Mouse (Mus musculus) kidney, adult 2 months (tissue): ENCODE measurements around the gene Hoxd1. TPM values are rescaled to one million over a fixed set of nuclear protein-coding genes. Genes with fewer than 3 reads are reported as not detected.
A peak's percentile ranks its signal among the peaks of the same experiment; 100 is the strongest.

Experiments used
- DNase-seq: peaks from one replicate; pipeline ENCODE4 v3.0.0; 2021
- H3K27ac ChIP-seq: fragments of 200-500 bp; 2 replicates; pipeline ENCODE4 v1.5.1; 2012; ENCODE audit warnings: low read depth, low read length, control low read depth, inconsistent platforms; ENCODE audit not compliant: insufficient read depth
- H3K27me3 ChIP-seq: fragments of 200-500 bp; replicated peaks from 2 replicates; pipeline ENCODE4 v1.6.1; 2012; ENCODE audit warnings: mild to moderate bottlenecking, moderate library complexity, low read length, inconsistent platforms; ENCODE audit not compliant: control insufficient read depth, insufficient read depth
- H3K36me3 ChIP-seq: fragments of 200-500 bp; 2 replicates; pipeline ENCODE4 v1.6.1; 2012; ENCODE audit warnings: mild to moderate bottlenecking, moderate library complexity, low read length, inconsistent platforms; ENCODE audit not compliant: control insufficient read depth, insufficient read depth
- H3K4me1 ChIP-seq: fragments of 200-500 bp; 2 replicates; pipeline ENCODE4 v1.6.1; 2011; ENCODE audit warnings: low read length; ENCODE audit not compliant: control insufficient read depth, insufficient read depth
- H3K4me3 ChIP-seq: fragments of 200-500 bp; 2 replicates; pipeline ENCODE4 v1.5.1; 2011; ENCODE audit warnings: mild to moderate bottlenecking, low read depth, low read length, control low read depth; ENCODE audit not compliant: insufficient read depth
- CTCF ChIP-seq: fragments of 200-500 bp; conservative IDR thresholded peaks from 2 replicates; pipeline ENCODE4 v1.5.1; 2011; ENCODE audit warnings: low read depth, mild to moderate bottlenecking, control low read depth, low read length, moderate library complexity, mixed read lengths; ENCODE audit not compliant: insufficient read depth, insufficient read length
- POLR2A ChIP-seq: fragments of 200-500 bp; IDR thresholded peaks from one replicate; pipeline ENCODE4 v1.6.1; 2011; ENCODE audit warnings: low read depth, low read length, control low read depth
- WGBS: fragments of 180-500 bp; shearing (Covaris S2); methylation state at CpG from one replicate; pipeline ENCODE4 v1.1.7; 2018; 5-methylcytosine and 5-hydroxymethylcytosine counted together
- polyA plus RNA-seq: library from polyadenylated mRNA; depleted of rRNA; stranded (reverse); fragments of >200 nt; gene quantifications from 2 replicates; pipeline ENCODE4 v1.2.3, GENCODE M21; 2012; rRNA removed

The Hoxd1 gene
- polyA plus RNA-seq, 1 experiment = 0.08 TPM

GRCm38 (mm10) chr2:74763245-74763735 lies 510 bp downstream of the Hoxd1 start:
- H3K36me3 ChIP-seq = no peaks in the 10 kb centered on the region
- no peaks in the 10 kb centered on the region for H3K4me1 ChIP-seq
- peaks cover 5% of the 10 kb centered on the region; the same call in 1 of the 2 replicates for H3K27me3 ChIP-seq
- no peak for TF ChIP-seq CTCF
- TF ChIP-seq POLR2A = no peak
- peak overlapping the region; percentile 53 for H3K4me3 ChIP-seq
- no peak for DNase-seq
- WGBS = under 1% methylated on average over 53 of the region's 53 CpGs
- H3K27ac ChIP-seq = no peak overlapping the region

- H3K4me1 ChIP-seq = no peaks in the 10 kb centered on the region
- H3K36me3 ChIP-seq = no peaks in the 10 kb centered on the region
- 75% methylated on average over 10 of the region's 10 CpGs for WGBS
- H3K27me3 ChIP-seq = peaks cover 5% of the 10 kb centered on the region; the same call in 1 of the 2 replicates
- TF ChIP-seq POLR2A (no peak), CTCF (no peak)
- no peak overlapping the region for H3K4me3 ChIP-seq
- no peak overlapping the region for H3K27ac ChIP-seq
- DNase-seq = no peak
Observed at GRCm38 (mm10) chr2:74763976-74764375, 1.2 kb downstream of the Hoxd1 start.

- no peaks in the 10 kb centered on the region for H3K27me3 ChIP-seq
- WGBS = 85% methylated on average over 2 of the region's 2 CpGs
- no peak for DNase-seq
- H3K27ac ChIP-seq = no peak overlapping the region
- no peaks in the 10 kb centered on the region for H3K4me1 ChIP-seq
- H3K36me3 ChIP-seq = no peaks in the 10 kb centered on the region
- TF ChIP-seq CTCF (no peak), POLR2A (no peak)
- no peak overlapping the region for H3K4me3 ChIP-seq
Observed at GRCm38 (mm10) chr2:74774359-74774758, 11.6 kb downstream of the Hoxd1 start.

GRCm38 (mm10) chr2:74777536-74778275 lies 14.9 kb downstream of the Hoxd1 start:
- WGBS = 79% methylated on average over 13 of the region's 13 CpGs
- H3K27me3 ChIP-seq = no peaks in the 10 kb centered on the region
- DNase-seq = no peak
- no peaks in the 10 kb centered on the region for H3K4me1 ChIP-seq
- no peak for TF ChIP-seq POLR2A
- no peak for TF ChIP-seq CTCF
- H3K36me3 ChIP-seq = no peaks in the 10 kb centered on the region
- H3K27ac ChIP-seq = no peak overlapping the region
- no peak overlapping the region for H3K4me3 ChIP-seq

GRCm38 (mm10) chr2:74781386-74781785 lies 18.6 kb downstream of the Hoxd1 start:
- Histone ChIP-seq H3K4me3 (no peak overlapping the region), H3K4me1 (no peaks in the 10 kb centered on the region), H3K27ac (no peak overlapping the region), H3K36me3 (no peaks in the 10 kb centered on the region), H3K27me3 (no peaks in the 10 kb centered on the region)
- 82% methylated on average over 5 of the region's 5 CpGs for WGBS
- DNase-seq = no peak
- TF ChIP-seq POLR2A (no peak), CTCF (no peak)

- 48% methylated on average over 7 of the region's 7 CpGs for WGBS
- TF ChIP-seq CTCF = no peak
- TF ChIP-seq POLR2A = no peak
- Histone ChIP-seq H3K27ac (no peak overlapping the region), H3K27me3 (no peaks in the 10 kb centered on the region; the same call in 1 of the 2 replicates), H3K4me3 (no peak overlapping the region), H3K4me1 (no peaks in the 10 kb centered on the region), H3K36me3 (no peaks in the 10 kb centered on the region)
- no peak for DNase-seq
Observed at GRCm38 (mm10) chr2:74795531-74795930, 32.8 kb downstream of the Hoxd1 start.

GRCm38 (mm10) chr2:74808431-74808830 lies 45.7 kb downstream of the Hoxd1 start:
- no peak for DNase-seq
- no peak overlapping the region for H3K27ac ChIP-seq
- no peak for TF ChIP-seq CTCF
- no peak for TF ChIP-seq POLR2A
- 83% methylated on average over 5 of the region's 5 CpGs for WGBS
- H3K4me3 ChIP-seq = no peak overlapping the region
- H3K4me1 ChIP-seq = no peaks in the 10 kb centered on the region
- H3K36me3 ChIP-seq = no peaks in the 10 kb centered on the region
- no peaks in the 10 kb centered on the region for H3K27me3 ChIP-seq

Other genes with a start within 250 kb of the Hoxd1 start
- gene Lnpk, start 183.5 kb upstream of the Hoxd1 start, polyA plus RNA-seq = 2.6 and 3.5 TPM in 2 replicates
- gene Evx2, start 103.4 kb upstream of the Hoxd1 start, polyA plus RNA-seq = not detected in 2 replicates
- not detected in 2 replicates for gene Hoxd13, start 94.7 kb upstream of the Hoxd1 start, polyA plus RNA-seq
- not detected in 2 replicates for gene Hoxd12, start 88.0 kb upstream of the Hoxd1 start, polyA plus RNA-seq
- gene Hoxd11, start 83.4 kb upstream of the Hoxd1 start, polyA plus RNA-seq = 2.1 and 2.8 TPM in 2 replicates
- 7.6 and 7.9 TPM in 2 replicates for gene Hoxd10, start 71.1 kb upstream of the Hoxd1 start, polyA plus RNA-seq
- gene Hoxd9, start 65.3 kb upstream of the Hoxd1 start, polyA plus RNA-seq = 23.9 and 26.0 TPM in 2 replicates
- gene Hoxd8, start 58.4 kb upstream of the Hoxd1 start, polyA plus RNA-seq = 45.8 and 46.2 TPM in 2 replicates
- 10.2 and 10.7 TPM in 2 replicates for gene Hoxd3, start 51.1 kb upstream of the Hoxd1 start, polyA plus RNA-seq
- gene Hoxd4, start 51.1 kb upstream of the Hoxd1 start, polyA plus RNA-seq = 20.3 and 31.4 TPM in 2 replicates
- 5.5 and 7.8 TPM in 2 replicates for gene Gm28230, start 36.3 kb upstream of the Hoxd1 start, polyA plus RNA-seq
- 66.8 and 68.3 TPM in 2 replicates for gene Mtx2, start 62.8 kb downstream of the Hoxd1 start, polyA plus RNA-seq